Mouse (Mus musculus) limb, embryonic 15.5 days (tissue): ENCODE measurements around the gene Mpv17l. TPM values are rescaled to one million over a fixed set of nuclear protein-coding genes. Genes with fewer than 3 reads are reported as not detected.
"Not testable (repeated sequence)": the region's sequence is repeated elsewhere in the genome, so short reads cannot be mapped to it uniquely, and the experiment has no call there.

Source experiments
- ATAC-seq: fragments of 200-750 bp; cut with Nextera tagmentation; 2 replicates; pipeline ENCODE4 v1.8.0; 2017; ENCODE audit warnings: low read depth, moderate TSS enrichment; ENCODE audit not compliant: insufficient number of reproducible peaks, low FRiP score, low TSS enrichment
- H3K27ac ChIP-seq: fragments of 300-500 bp; sonication (generic); 2 replicates; pipeline ENCODE4 v1.5.1; 2015; ENCODE audit warnings: moderate library complexity, mild to moderate bottlenecking, inconsistent platforms
- H3K27me3 ChIP-seq: fragments of 300-500 bp; sonication (generic); 2 replicates; pipeline ENCODE4 v1.6.1; 2015; ENCODE audit warnings: inconsistent platforms
- H3K36me3 ChIP-seq: fragments of 300-500 bp; sonication (generic); 2 replicates; pipeline ENCODE4 v1.6.1; 2015; ENCODE audit warnings: inconsistent platforms
- H3K4me1 ChIP-seq: fragments of 300-500 bp; sonication (generic); 2 replicates; pipeline ENCODE4 v1.6.1; 2015; ENCODE audit warnings: inconsistent platforms
- H3K4me2 ChIP-seq: fragments of 300-500 bp; sonication (generic); 2 replicates; pipeline ENCODE4 v1.6.1; 2015; ENCODE audit warnings: mild to moderate bottlenecking, inconsistent platforms
- H3K4me3 ChIP-seq: fragments of 300-500 bp; sonication (generic); 2 replicates; pipeline ENCODE4 v1.5.1; 2015; ENCODE audit warnings: mild to moderate bottlenecking, inconsistent platforms
- H3K9ac ChIP-seq: fragments of 300-500 bp; sonication (generic); 2 replicates; pipeline ENCODE4 v1.6.1; 2015; ENCODE audit warnings: inconsistent platforms
- H3K9me3 ChIP-seq: fragments of 300-500 bp; sonication (generic); 2 replicates; pipeline ENCODE4 v1.6.1; 2016; ENCODE audit warnings: inconsistent platforms
- WGBS: fragments of 180-500 bp; shearing (Covaris S2); methylation state at CpG from one replicate; pipeline ENCODE4 v1.1.7; 2015; 5-methylcytosine and 5-hydroxymethylcytosine counted together
- polyA plus RNA-seq: library from polyadenylated mRNA; unstranded; fragments of >200 nt; fragmentation: Nextera tagmentation; extraction: Ambion mirVana; gene quantifications from 2 replicates; pipeline ENCODE4 v1.2.1, GENCODE M21; 2015

Mpv17l gene
- polyA plus RNA-seq, 1 experiment from 2014 or later, result 6.3 TPM

DNA sequence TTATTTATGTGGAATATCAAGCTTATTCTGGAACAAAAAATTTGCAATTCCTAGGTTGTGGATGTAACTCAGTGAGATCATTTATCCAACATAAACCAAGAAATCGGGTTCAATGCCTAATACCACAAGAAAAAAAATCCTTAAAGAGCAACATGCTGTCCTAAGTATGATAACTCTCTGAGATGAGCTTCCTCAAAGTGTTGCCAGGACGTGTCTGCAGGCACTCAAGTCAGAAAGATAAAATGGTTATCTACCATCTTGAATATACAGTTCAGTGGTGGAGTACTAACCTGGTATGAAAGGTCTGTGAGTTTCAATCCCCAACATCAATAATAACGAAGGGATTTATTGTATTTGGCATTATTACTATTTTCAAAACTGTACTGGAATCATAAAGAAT, 6.6 kb upstream of the Mpv17l start:
- H3K4me2 ChIP-seq, result no peak overlapping the region
- no peaks in the 10 kb centered on the region for H3K27me3 ChIP-seq
- no peaks in the 10 kb centered on the region for H3K36me3 ChIP-seq
- ATAC-seq, result no peak
- WGBS, result 80% methylated on average over 3 of the region's 3 CpGs
- no peaks in the 10 kb centered on the region for H3K9me3 ChIP-seq
- H3K27ac ChIP-seq, result no peak overlapping the region
- H3K4me3 ChIP-seq, result no peak overlapping the region
- H3K9ac ChIP-seq, result no peak overlapping the region
- H3K4me1 ChIP-seq, result peaks cover 10% of the 10 kb centered on the region

DNA sequence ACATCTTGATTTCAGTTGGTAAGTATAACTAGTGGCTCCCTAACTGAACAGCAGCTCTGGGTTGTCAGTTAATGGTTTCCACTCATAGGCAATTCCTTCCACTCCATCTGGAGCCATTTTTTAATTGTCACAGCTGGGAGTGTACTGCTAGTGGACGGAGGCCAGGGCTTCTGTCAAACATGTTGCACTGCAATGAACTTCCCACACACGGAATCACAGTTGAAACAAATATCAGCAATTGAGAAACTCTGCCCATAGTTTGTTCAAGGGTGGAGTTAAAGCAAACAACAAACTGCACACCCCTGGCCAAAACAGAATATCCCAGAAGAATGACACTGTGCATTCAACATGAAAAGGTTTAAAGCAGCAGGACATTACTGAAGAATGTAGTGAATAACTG, 4.0 kb upstream of the Mpv17l start:
- H3K36me3 ChIP-seq, result no peaks in the 10 kb centered on the region
- ATAC-seq, result no peak
- peaks cover 21% of the 10 kb centered on the region for H3K4me1 ChIP-seq
- H3K27me3 ChIP-seq, result no peaks in the 10 kb centered on the region
- no peak overlapping the region for H3K9ac ChIP-seq
- no peaks in the 10 kb centered on the region for H3K9me3 ChIP-seq
- no peak overlapping the region for H3K27ac ChIP-seq
- no peak overlapping the region for H3K4me2 ChIP-seq
- H3K4me3 ChIP-seq, result no peak overlapping the region
- whole genome bisulfite sequencing, result 34% methylated on average over 2 of the region's 2 CpGs

DNA sequence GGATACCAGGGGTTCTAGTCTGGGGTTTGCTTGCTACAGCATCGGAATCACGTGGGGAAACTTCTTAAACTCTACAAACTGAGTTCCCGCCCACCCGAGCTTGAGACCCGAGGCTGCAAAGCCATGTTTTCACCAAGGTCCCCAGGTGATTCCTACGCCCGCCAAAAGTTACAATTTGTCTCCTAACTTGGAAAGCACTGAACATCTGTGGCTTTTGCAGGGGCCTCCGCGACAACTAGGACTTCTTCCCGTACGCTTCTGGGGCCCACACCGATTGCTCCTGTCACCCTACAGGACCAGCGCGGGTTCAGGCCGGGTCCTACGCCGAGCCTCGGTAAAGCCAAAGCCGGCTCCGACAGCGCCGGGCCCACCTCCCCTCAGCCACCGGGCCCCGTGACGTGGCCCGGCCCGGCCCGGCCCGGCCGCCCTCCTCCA, 547 bp upstream of the Mpv17l start:
- no peak; the same call in 1 of the 2 replicates for ATAC-seq
- 1% methylated on average over 30 of the region's 30 CpGs for WGBS

DNA sequence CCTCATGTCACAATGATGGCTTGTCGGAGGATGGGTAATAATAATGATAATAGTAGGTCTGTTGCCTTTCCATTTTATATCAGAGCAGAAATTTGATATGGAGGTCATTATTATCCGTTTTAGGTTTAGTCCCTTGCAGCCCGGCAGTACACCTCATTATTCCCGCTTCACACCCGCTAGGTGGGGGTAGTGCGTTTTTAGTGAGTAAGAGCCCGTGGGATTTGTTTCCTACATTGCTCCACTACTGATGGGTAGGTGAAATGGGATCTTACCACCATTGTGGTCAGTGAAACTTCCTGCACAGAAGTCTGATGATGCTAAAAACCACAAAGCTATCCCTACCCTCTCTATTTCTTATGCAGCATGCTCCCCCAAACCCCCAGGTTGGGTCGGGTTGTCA, 527 bp downstream of the Mpv17l start:
- H3K4me3 ChIP-seq, result peak overlapping the region; percentile 99

More for the DNA sequence above, 547 bp upstream of the Mpv17l start:
- Histone ChIP-seq H3K27me3 (no peaks in the 10 kb centered on the region), H3K4me2 (peak overlapping the region; percentile 69), H3K9ac (peak overlapping the region; percentile 91), H3K27ac (peak overlapping the region; percentile 93), H3K9me3 (no peaks in the 10 kb centered on the region), H3K36me3 (no peaks in the 10 kb centered on the region), H3K4me3 (peak overlapping the region; percentile 99), H3K4me1 (peaks cover 16% of the 10 kb centered on the region)

DNA sequence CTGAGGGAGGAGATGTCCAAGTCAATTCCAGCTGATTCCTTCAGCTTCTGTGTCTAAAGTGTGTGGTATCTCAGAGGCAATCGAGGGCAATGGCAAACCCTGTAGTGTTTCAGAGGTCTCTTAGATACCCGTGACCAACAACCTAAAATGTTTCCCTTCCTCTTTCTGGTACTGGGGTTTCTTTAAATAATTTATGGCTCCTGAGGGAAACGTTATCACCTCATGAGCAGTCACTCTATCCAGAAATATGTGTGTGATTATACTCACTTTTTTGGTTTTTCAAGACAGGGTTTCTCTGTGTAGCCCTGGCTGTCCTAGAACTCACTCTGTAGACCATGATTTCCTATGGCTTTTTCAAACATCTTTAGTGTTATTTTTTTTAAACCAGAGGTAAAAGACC, 4.3 kb downstream of the Mpv17l start:
- 59% methylated on average over 3 of the region's 3 CpGs for WGBS

More for the DNA sequence above, 527 bp downstream of the Mpv17l start:
- 3% methylated on average over 8 of the region's 8 CpGs for WGBS
- Histone ChIP-seq H3K36me3 (no peaks in the 10 kb centered on the region), H3K27ac (peak overlapping the region; percentile 93), H3K9ac (peak overlapping the region; percentile 91), H3K27me3 (no peaks in the 10 kb centered on the region), H3K9me3 (no peaks in the 10 kb centered on the region), H3K4me1 (peaks cover 16% of the 10 kb centered on the region), H3K4me2 (peak overlapping the region; percentile 50)
- ATAC-seq, result peak; percentile 71

DNA sequence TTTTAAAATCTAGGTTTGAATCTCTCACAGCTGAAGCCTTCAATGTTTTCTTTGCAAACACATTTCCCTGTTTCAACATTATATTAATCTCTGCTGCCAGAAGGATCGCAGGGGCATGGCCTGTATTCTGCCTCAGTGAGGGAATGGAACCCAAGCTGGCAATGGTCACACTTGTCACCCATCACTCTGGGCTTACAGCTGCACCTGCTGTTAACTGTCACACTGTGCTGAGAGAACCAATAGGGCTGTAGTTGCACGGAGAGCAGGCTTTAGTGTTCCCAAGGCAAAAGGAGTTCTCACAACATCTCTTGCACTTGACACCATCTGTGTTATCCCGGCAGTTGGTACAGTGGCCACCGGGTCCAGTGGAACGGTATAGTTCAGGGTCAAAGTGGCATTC, 17.1 kb downstream of the Mpv17l start:
- no peak overlapping the region for H3K4me3 ChIP-seq
- H3K4me2 ChIP-seq, result no peak overlapping the region
- H3K36me3 ChIP-seq, result no peaks in the 10 kb centered on the region
- H3K27ac ChIP-seq, result no peak overlapping the region
- no peaks in the 10 kb centered on the region for H3K4me1 ChIP-seq
- H3K9me3 ChIP-seq, result no peaks in the 10 kb centered on the region
- WGBS, result 88% methylated on average over 5 of the region's 5 CpGs
- ATAC-seq, result no peak
- H3K27me3 ChIP-seq, result no peaks in the 10 kb centered on the region
- H3K9ac ChIP-seq, result no peak overlapping the region

More for the DNA sequence above, 4.3 kb downstream of the Mpv17l start:
- H3K4me3 ChIP-seq, result no peak overlapping the region
- H3K27me3 ChIP-seq, result no peaks in the 10 kb centered on the region
- H3K27ac ChIP-seq, result no peak overlapping the region
- no peak for ATAC-seq
- no peaks in the 10 kb centered on the region for H3K36me3 ChIP-seq
- H3K4me1 ChIP-seq, result peaks cover 3% of the 10 kb centered on the region
- H3K4me2 ChIP-seq, result no peak overlapping the region
- H3K9ac ChIP-seq, result no peak overlapping the region
- no peaks in the 10 kb centered on the region for H3K9me3 ChIP-seq

DNA sequence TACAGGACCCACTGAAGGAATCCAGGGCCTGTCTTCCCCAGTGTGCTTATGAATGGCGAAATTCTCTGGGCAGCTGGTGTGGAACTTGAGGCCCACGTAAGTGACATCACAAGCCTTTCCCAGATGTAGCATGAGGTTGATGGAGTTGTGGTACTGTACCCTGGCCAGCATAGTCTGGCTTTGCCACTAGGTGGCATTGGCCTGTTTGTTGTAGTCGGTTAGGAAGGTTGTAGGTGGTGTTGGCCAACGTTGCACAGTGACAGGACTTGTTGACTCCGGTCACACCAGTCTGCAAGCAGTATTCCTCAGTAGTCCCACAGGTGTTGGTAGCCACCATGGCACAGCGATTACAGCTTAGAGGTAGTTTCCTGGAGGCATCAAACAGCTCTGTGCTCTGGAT, 18.1 kb downstream of the Mpv17l start:
- no peaks in the 10 kb centered on the region for H3K27me3 ChIP-seq
- no peaks in the 10 kb centered on the region for H3K9me3 ChIP-seq
- H3K27ac ChIP-seq, result no peak overlapping the region
- no peak overlapping the region for H3K4me2 ChIP-seq
- no peaks in the 10 kb centered on the region for H3K4me1 ChIP-seq
- WGBS, result 87% methylated on average over 6 of the region's 6 CpGs
- no peak overlapping the region for H3K4me3 ChIP-seq
- H3K9ac ChIP-seq, result no peak overlapping the region
- no peaks in the 10 kb centered on the region for H3K36me3 ChIP-seq
- ATAC-seq, result 0 out of 2 replicates have a peak, but pooled peaks have one; percentile 14

DNA sequence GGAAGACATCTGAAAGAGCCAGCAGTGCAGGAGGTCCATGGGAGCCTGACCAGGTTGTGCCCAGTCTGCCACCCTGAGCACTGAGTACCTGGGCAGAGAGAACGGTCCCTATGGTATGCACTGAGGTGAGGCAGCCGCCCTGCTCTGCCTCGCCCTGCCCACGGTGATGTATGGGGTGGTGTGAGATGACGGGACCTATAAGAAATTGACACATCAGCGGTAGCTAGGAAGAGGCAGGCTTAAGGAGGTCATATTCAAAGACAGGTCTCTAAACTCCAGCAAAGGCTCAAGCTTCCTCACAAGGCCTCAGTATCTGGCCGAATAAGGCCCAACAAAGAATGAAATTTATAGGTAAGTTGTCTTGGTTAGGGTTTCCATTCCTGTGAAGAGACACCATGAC, 18.8 kb downstream of the Mpv17l start:
- Histone ChIP-seq H3K9me3 (no peaks in the 10 kb centered on the region), H3K4me1 (no peaks in the 10 kb centered on the region), H3K27me3 (no peaks in the 10 kb centered on the region), H3K4me3 (no peak overlapping the region), H3K27ac (no peak overlapping the region), H3K36me3 (no peaks in the 10 kb centered on the region), H3K4me2 (no peak overlapping the region), H3K9ac (no peak overlapping the region)
- ATAC-seq, result no peak
- 95% methylated on average over 7 of the region's 7 CpGs for WGBS

DNA sequence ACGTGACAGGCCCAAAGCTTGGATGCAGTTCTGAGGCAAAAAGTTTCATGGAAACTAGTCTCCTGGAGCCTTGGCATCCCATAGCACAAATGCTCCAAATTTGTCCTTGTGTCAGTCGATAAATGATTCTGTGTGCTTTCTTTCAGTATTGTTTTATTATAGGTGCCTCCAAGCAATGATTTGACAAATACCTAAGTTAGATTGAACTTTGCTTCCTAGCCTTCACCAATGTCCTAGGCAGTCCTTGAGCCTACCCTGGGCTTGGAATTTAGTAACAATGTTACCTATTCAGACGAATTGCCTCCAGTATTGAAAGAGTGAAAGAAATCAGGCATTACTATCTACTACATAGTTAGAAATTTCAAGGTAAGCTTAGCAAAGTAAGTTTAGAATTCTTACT, 19.5 kb downstream of the Mpv17l start:
- H3K4me3 ChIP-seq, H3K9me3 ChIP-seq, H3K36me3 ChIP-seq, H3K9ac ChIP-seq, H3K4me2 ChIP-seq, ATAC-seq, H3K27ac ChIP-seq, H3K27me3 ChIP-seq, H3K4me1 ChIP-seq: not testable (repeated sequence)
- 87% methylated on average over 3 of the region's 3 CpGs for WGBS

DNA sequence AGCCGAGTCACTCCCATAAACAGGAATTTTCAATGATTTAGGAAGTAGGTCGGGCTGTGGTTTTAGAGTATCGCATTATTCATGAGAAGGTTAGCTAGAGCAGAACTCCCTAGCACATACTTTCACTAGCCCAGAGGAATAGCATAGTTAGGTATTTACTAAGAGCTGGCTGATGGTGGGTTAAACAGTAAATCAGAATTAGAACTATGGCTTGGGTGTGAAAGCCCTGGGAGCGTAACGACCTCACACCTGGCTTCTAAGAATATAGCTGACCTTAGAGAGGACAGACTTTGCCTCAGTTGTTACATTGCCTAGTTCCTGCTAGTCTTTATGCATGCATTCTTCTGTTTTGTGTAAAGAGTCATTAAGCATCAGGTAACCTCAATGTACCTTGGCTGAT, 20.0 kb downstream of the Mpv17l start:
- 90% methylated on average over 5 of the region's 5 CpGs for WGBS
- not testable (repeated sequence) for ATAC-seq, H3K36me3 ChIP-seq, H3K4me3 ChIP-seq, H3K27ac ChIP-seq, H3K4me1 ChIP-seq, H3K27me3 ChIP-seq, H3K4me2 ChIP-seq, H3K9ac ChIP-seq, H3K9me3 ChIP-seq

DNA sequence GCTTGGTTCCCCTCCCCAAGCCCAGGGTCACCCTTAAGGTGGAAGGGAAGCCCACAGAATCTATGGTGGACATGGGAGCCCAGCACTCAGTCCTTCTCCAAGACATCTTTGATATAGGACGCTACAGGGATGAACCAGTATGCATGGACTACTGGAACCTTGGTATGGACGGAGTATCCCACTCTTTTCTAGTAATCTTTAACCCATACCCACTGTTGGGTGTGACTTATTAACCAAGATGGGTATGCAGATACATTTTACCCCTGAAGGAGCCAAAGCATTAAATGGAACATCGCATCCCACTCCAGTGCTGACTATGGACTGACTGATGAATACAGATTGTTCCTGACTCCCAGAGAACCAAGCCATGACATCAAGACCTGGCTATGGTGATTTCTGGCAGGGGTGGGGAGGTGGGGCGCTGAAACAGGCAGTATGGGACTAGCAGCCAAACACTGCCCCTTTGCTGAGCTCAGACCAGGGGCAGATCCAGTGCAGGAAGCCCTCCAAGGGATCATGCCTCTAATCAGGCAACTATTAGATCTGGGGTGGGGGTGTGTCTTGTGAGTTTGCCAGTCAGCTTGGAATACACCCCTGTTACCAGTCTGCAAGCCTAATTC, 24.6 kb downstream of the Mpv17l start:
- 88% methylated on average over 4 of the region's 4 CpGs for WGBS
- Histone ChIP-seq H3K4me1 (no peaks in the 10 kb centered on the region), H3K36me3 (peaks cover 4% of the 10 kb centered on the region; the same call in 1 of the 2 replicates)

DNA sequence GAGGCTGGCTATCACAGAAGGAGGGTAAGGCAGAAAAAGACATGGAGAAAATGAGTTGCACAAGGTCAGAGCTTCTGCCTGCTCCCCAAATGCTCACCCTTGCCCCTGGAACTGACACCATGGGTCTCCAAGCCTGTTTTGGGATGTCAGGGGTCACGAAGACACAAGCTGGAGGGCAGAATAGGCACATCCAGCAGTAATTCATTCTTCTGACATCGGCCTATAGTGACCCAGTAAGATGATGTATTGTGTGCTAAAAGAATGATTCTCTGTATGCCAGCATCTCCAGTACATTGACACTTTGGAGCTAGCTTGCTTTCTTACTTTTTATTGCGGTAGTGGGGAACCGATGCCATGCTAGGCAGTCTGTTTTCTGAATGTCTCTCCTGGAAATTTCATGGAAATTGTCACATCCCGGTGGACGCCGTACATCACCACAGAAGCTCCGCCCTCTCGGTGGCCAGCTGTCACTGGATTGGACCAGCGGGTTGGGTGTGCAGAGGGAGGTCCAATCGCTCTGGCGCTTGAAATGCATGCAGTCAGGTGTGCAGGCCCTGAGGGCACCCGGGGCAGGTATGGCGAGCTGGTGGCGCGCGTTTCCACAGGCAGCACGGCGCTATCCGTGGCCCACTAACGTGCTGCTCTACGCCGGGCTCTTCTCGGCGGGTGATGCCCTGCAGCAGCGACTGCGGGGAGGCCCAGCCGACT, 37.3 kb downstream of the Mpv17l start:
- peak; percentile 80; the same call in 1 of the 2 replicates for ATAC-seq
- H3K9ac ChIP-seq, result peak overlapping the region; percentile 43
- H3K4me3 ChIP-seq, result peak overlapping the region; percentile 57
- H3K9me3 ChIP-seq, result no peaks in the 10 kb centered on the region
- 6% methylated on average over 28 of the region's 28 CpGs for WGBS
- peaks cover 8% of the 10 kb centered on the region for H3K27me3 ChIP-seq
- H3K36me3 ChIP-seq, result no peaks in the 10 kb centered on the region
- no peak overlapping the region for H3K27ac ChIP-seq
- H3K4me1 ChIP-seq, result peaks cover 12% of the 10 kb centered on the region
- H3K4me2 ChIP-seq, result peak overlapping the region; percentile 96

More for the DNA sequence above, 24.6 kb downstream of the Mpv17l start:
- no peak for ATAC-seq
- Histone ChIP-seq H3K4me2 (no peak overlapping the region), H3K4me3 (no peak overlapping the region), H3K27ac (no peak overlapping the region), H3K9ac (no peak overlapping the region), H3K9me3 (no peaks in the 10 kb centered on the region), H3K27me3 (no peaks in the 10 kb centered on the region)
